Mouse (Mus musculus): ENCODE data around the gene Lemd1. TPM values are rescaled to one million over a fixed set of nuclear protein-coding genes. Genes with fewer than 3 reads are reported as not detected.

Lemd1 gene
- polyA plus RNA-seq, 1 experiment from 2014 or later, result not detected

GRCm38 (mm10) chr1:132201936-132202335, 10.7 kb downstream of the Lemd1 start:
- Histone ChIP-seq H3K4me1 (ENCODE audit: insufficient read depth, low read depth, low read length) (peaks cover 8% of the 10 kb centered on the region; the same call in 1 of the 2 replicates), H3K9ac (replicated peaks; ENCODE audit: low read depth) (no peak overlapping the region), H3K4me2 (replicated peaks; ENCODE audit: low read depth, low read length) (no peak overlapping the region), H3K9me3 (ENCODE audit: low read length) (no peaks in the 10 kb centered on the region), H3K4me3 (ENCODE audit: low read depth, low read length) (no peak overlapping the region), H3K27ac (ENCODE audit: low read length) (no peak overlapping the region), H3K36me3 (ENCODE audit: insufficient read depth, low read length) (no peaks in the 10 kb centered on the region), H3K27me3 (replicated peaks; ENCODE audit: insufficient read depth, low read length) (no peaks in the 10 kb centered on the region)
- TF ChIP-seq CTCF (IDR thresholded peaks at IDR 0.05) (no peak), EP300 (IDR thresholded peaks at IDR 0.05) (no peak)
- DNase-seq (ENCODE audit: low spot score), result no peak
- WGBS, result 28% methylated on average over 2 of the region's 2 CpGs
- no peak for ATAC-seq

- no peak for DNase-seq (ENCODE audit: low spot score)
Measured at GRCm38 (mm10) chr1:132202771-132203170, 11.5 kb downstream of the Lemd1 start.

DNA sequence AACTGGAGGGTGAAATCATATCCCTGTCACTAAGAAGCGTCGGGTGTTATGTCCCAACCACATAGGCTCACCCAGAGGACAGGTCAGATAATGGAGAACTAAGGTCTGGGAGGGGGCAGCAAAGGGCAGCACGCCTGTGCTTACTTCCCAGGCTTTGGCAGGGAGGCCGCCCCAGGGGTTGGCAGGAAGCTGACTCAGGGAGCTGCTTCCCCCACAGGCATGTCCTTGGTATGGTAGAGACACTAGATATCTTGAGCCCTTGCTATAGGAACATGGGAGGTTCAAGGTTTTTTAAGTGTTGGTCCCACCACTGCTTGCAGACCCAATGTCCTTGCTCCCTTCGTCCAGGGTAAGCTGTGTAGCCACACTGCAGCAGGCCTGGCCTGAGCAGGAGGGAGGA, 14.7 kb downstream of the Lemd1 start:
- no peak for ATAC-seq
- 43% methylated on average over 5 of the region's 5 CpGs for WGBS
- Histone ChIP-seq H3K36me3 (ENCODE audit: insufficient read depth, low read length) (no peaks in the 10 kb centered on the region), H3K9ac (replicated peaks; ENCODE audit: low read depth) (no peak overlapping the region), H3K4me1 (ENCODE audit: insufficient read depth, low read depth, low read length) (peaks cover 5% of the 10 kb centered on the region; the same call in 1 of the 2 replicates), H3K9me3 (ENCODE audit: low read length) (no peaks in the 10 kb centered on the region), H3K27me3 (replicated peaks; ENCODE audit: insufficient read depth, low read length) (no peaks in the 10 kb centered on the region), H3K4me3 (ENCODE audit: low read depth, low read length) (no peak overlapping the region), H3K27ac (ENCODE audit: low read length) (no peak overlapping the region), H3K4me2 (replicated peaks; ENCODE audit: low read depth, low read length) (no peak overlapping the region)
- no peak for TF ChIP-seq EP300 (IDR thresholded peaks at IDR 0.05)
- TF ChIP-seq CTCF (IDR thresholded peaks at IDR 0.05), result no peak
- DNase-seq (ENCODE audit: low spot score), result no peak

More at GRCm38 (mm10) chr1:132202771-132203170, 11.5 kb downstream of the Lemd1 start:
- Histone ChIP-seq H3K9ac (replicated peaks; ENCODE audit: low read depth) (no peak overlapping the region), H3K9me3 (ENCODE audit: low read length) (no peaks in the 10 kb centered on the region), H3K27me3 (replicated peaks; ENCODE audit: insufficient read depth, low read length) (no peaks in the 10 kb centered on the region), H3K36me3 (ENCODE audit: insufficient read depth, low read length) (no peaks in the 10 kb centered on the region), H3K27ac (ENCODE audit: low read length) (no peak overlapping the region), H3K4me3 (ENCODE audit: low read depth, low read length) (no peak overlapping the region), H3K4me2 (replicated peaks; ENCODE audit: low read depth, low read length) (no peak overlapping the region), H3K4me1 (ENCODE audit: insufficient read depth, low read depth, low read length) (peaks cover 8% of the 10 kb centered on the region; the same call in 1 of the 2 replicates)
- no peak for ATAC-seq
- 89% methylated on average over 5 of the region's 5 CpGs for WGBS
- TF ChIP-seq EP300 (IDR thresholded peaks at IDR 0.05), result no peak
- TF ChIP-seq CTCF (IDR thresholded peaks at IDR 0.05), result no peak

- Histone ChIP-seq H3K4me3 (ENCODE audit: low read depth, low read length) (no peak overlapping the region), H3K9me3 (ENCODE audit: low read length) (no peaks in the 10 kb centered on the region), H3K27ac (ENCODE audit: low read length) (no peak overlapping the region), H3K9ac (replicated peaks; ENCODE audit: low read depth) (no peak overlapping the region), H3K4me2 (replicated peaks; ENCODE audit: low read depth, low read length) (no peak overlapping the region), H3K4me1 (ENCODE audit: insufficient read depth, low read depth, low read length) (peaks cover 10% of the 10 kb centered on the region; the same call in 1 of the 2 replicates), H3K36me3 (ENCODE audit: insufficient read depth, low read length) (no peaks in the 10 kb centered on the region), H3K27me3 (replicated peaks; ENCODE audit: insufficient read depth, low read length) (no peaks in the 10 kb centered on the region)
- 83% methylated on average over 3 of the region's 3 CpGs for WGBS
- TF ChIP-seq EP300 (IDR thresholded peaks at IDR 0.05), result no peak
- TF ChIP-seq CTCF (IDR thresholded peaks at IDR 0.05), result no peak
- DNase-seq (ENCODE audit: low spot score), result no peak
- ATAC-seq, result no peak
Measured at GRCm38 (mm10) chr1:132206828-132207227, 15.6 kb downstream of the Lemd1 start.

- H3K27me3 ChIP-seq (replicated peaks; ENCODE audit: insufficient read depth, low read length), result no peaks in the 10 kb centered on the region
- H3K4me1 ChIP-seq (ENCODE audit: insufficient read depth, low read depth, low read length), result peaks cover 14% of the 10 kb centered on the region; the same call in 1 of the 2 replicates
- ATAC-seq (no peak), DNase-seq (ENCODE audit: low spot score) (no peak)
- H3K4me3 ChIP-seq (ENCODE audit: low read depth, low read length), result no peak overlapping the region
- H3K9ac ChIP-seq (replicated peaks; ENCODE audit: low read depth), result no peak overlapping the region
- WGBS, result 30% methylated on average over 4 of the region's 4 CpGs
- TF ChIP-seq EP300 (IDR thresholded peaks at IDR 0.05), result no peak
- TF ChIP-seq CTCF (IDR thresholded peaks at IDR 0.05), result no peak
- H3K4me2 ChIP-seq (replicated peaks; ENCODE audit: low read depth, low read length), result no peak overlapping the region
- no peaks in the 10 kb centered on the region for H3K9me3 ChIP-seq (ENCODE audit: low read length)
- H3K36me3 ChIP-seq (ENCODE audit: insufficient read depth, low read length), result no peaks in the 10 kb centered on the region
- no peak overlapping the region for H3K27ac ChIP-seq (ENCODE audit: low read length)
Measured at GRCm38 (mm10) chr1:132208154-132208553, 16.9 kb downstream of the Lemd1 start.

DNA sequence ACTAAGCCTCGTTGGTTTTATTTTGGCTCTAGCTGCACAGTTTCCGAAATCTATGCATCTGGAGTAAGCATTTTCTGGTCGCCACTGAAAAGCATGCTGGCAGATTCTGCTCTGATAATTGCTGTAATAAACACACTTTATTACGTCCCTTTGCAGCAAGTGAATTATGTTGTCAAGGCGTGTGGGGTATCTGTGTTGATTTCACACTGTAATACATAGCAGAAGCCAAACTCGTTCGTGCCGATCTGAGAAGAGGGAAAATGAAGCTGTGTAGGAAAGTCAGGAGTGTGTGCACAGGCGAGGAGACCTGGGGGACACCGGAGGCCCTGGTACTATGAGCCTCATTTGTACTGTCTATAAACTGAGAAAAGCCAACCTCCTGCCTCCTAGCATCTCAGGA, 18.2 kb downstream of the Lemd1 start:
- no peak overlapping the region for H3K9ac ChIP-seq (replicated peaks; ENCODE audit: low read depth)
- H3K4me3 ChIP-seq (ENCODE audit: low read depth, low read length), result no peak overlapping the region
- H3K36me3 ChIP-seq (ENCODE audit: insufficient read depth, low read length), result no peaks in the 10 kb centered on the region
- H3K27me3 ChIP-seq (replicated peaks; ENCODE audit: insufficient read depth, low read length), result no peaks in the 10 kb centered on the region
- no peak for ATAC-seq
- 69% methylated on average over 10 of the region's 10 CpGs for WGBS
- no peak overlapping the region for H3K27ac ChIP-seq (ENCODE audit: low read length)
- no peaks in the 10 kb centered on the region for H3K9me3 ChIP-seq (ENCODE audit: low read length)
- H3K4me1 ChIP-seq (ENCODE audit: insufficient read depth, low read depth, low read length), result peaks cover 14% of the 10 kb centered on the region; the same call in 1 of the 2 replicates
- H3K4me2 ChIP-seq (replicated peaks; ENCODE audit: low read depth, low read length), result no peak overlapping the region
- TF ChIP-seq EP300 (IDR thresholded peaks at IDR 0.05), result no peak
- TF ChIP-seq CTCF (IDR thresholded peaks at IDR 0.05), result no peak
- no peak for DNase-seq (ENCODE audit: low spot score)

- peaks cover 11% of the 10 kb centered on the region; the same call in 1 of the 2 replicates for H3K4me1 ChIP-seq (ENCODE audit: insufficient read depth, low read depth, low read length)
- no peak overlapping the region for H3K4me3 ChIP-seq (ENCODE audit: low read depth, low read length)
- H3K9ac ChIP-seq (replicated peaks; ENCODE audit: low read depth), result no peak overlapping the region
- WGBS, result 14% methylated on average over 7 of the region's 7 CpGs
- no peaks in the 10 kb centered on the region for H3K27me3 ChIP-seq (replicated peaks; ENCODE audit: insufficient read depth, low read length)
- H3K4me2 ChIP-seq (replicated peaks; ENCODE audit: low read depth, low read length), result no peak overlapping the region
- DNase-seq (ENCODE audit: low spot score) (peak; percentile 74), ATAC-seq (peak; percentile 34; the same call in 1 of the 2 replicates)
- H3K27ac ChIP-seq (ENCODE audit: low read length), result no peak overlapping the region
- TF ChIP-seq CTCF (IDR thresholded peaks at IDR 0.05) (peak; percentile 76), EP300 (IDR thresholded peaks at IDR 0.05) (no peak)
- H3K9me3 ChIP-seq (ENCODE audit: low read length), result no peaks in the 10 kb centered on the region
- no peaks in the 10 kb centered on the region for H3K36me3 ChIP-seq (ENCODE audit: insufficient read depth, low read length)
Measured at GRCm38 (mm10) chr1:132210922-132211321, 19.7 kb downstream of the Lemd1 start.

Measured in lung, postnatal 0 days (tissue).